Mouse (Mus musculus) erythroblast, adult 5-6 weeks (primary cell): ENCODE results near the gene Harbi1. TPM values are rescaled to one million over a fixed set of nuclear protein-coding genes. Genes with fewer than 3 reads are reported as not detected.
"Not testable (repeated sequence)": the region's sequence is repeated elsewhere in the genome, so short reads cannot be mapped to it uniquely, and the experiment has no call there.

Experiments
- ATAC-seq: replicated peaks from 2 replicates; pipeline ENCODE4 v1.8.0; 2016; ENCODE audit warnings: moderate number of reproducible peaks, mild to moderate bottlenecking, moderate TSS enrichment, inconsistent platforms; ENCODE audit not compliant: poor library complexity, low FRiP score, severe bottlenecking
- total RNA-seq, 2 experiments: library from RNA; stranded (forward) in 1 of 2; stranded (reverse) in 1 of 2; fragments of 150-400 nt in 1 of 2; fragments of 200-764, 138-1000 nt in 1 of 2; gene quantifications; 2 replicates each; pipeline versions ENCODE4 v1.2.3 to v1.2.4; 2015 to 2017; ENCODE audit warnings: low replicate concordance in 2 of 2

Harbi1 gene
- total RNA-seq, 2 experiments from 2014 or later, result 1.9 to 6.0 TPM

- peak; percentile 11; the same call in 1 of the 2 replicates for ATAC-seq
These were observed 739 bp downstream of the Harbi1 start for GRCm38 (mm10) chr2:91711256-91711925.

- ATAC-seq, result no peak
These were observed 4.3 kb downstream of the Harbi1 start for GRCm38 (mm10) chr2:91714921-91715320.

DNA sequence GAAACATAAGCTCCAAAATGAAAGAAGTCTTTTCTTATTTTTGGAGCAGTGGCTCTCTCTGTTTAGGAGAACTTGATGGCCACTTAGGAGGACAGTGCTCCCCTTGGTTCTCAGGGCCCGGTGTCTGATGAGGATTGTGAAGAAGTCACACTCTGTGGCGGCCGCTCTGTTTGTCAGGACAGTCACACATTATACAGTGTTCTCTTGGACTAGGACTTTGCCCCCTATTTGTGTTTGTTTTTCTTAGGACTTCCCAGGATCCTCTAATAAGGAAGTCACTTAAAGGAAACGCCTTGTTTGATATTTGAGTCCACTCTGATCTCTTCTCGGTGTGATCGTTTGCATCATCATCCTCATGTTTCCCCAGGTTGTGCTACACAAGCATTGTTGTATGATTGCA lies 7.6 kb downstream of the Harbi1 start:
- ATAC-seq, result no peak

GRCm38 (mm10) chr2:91723382-91723781 lies 12.7 kb downstream of the Harbi1 start:
- ATAC-seq, result no peak

- ATAC-seq, result no peak
These were observed 13.3 kb downstream of the Harbi1 start for GRCm38 (mm10) chr2:91723951-91724350.

- no peak for ATAC-seq
These were observed 14.1 kb downstream of the Harbi1 start for GRCm38 (mm10) chr2:91724716-91725115.

GRCm38 (mm10) chr2:91725476-91725875 lies 14.8 kb downstream of the Harbi1 start:
- not testable (repeated sequence) for ATAC-seq

- no peak for ATAC-seq
These were observed 16.4 kb downstream of the Harbi1 start for GRCm38 (mm10) chr2:91727011-91727410.

- ATAC-seq, result no peak
These were observed 18.9 kb downstream of the Harbi1 start for GRCm38 (mm10) chr2:91729571-91729970.

GRCm38 (mm10) chr2:91729971-91730821 lies 19.5 kb downstream of the Harbi1 start, which contains the start of gene Ambra1:
Gene Ambra1 (plus strand): TSS chr2:91730134.
- ATAC-seq, result peak; percentile 91

GRCm38 (mm10) chr2:91735221-91735620 lies 24.6 kb downstream of the Harbi1 start:
- ATAC-seq, result no peak

GRCm38 (mm10) chr2:91739586-91739985 lies 28.9 kb downstream of the Harbi1 start:
- ATAC-seq, result no peak

GRCm38 (mm10) chr2:91744686-91745085 lies 34.0 kb downstream of the Harbi1 start:
- no peak for ATAC-seq

DNA sequence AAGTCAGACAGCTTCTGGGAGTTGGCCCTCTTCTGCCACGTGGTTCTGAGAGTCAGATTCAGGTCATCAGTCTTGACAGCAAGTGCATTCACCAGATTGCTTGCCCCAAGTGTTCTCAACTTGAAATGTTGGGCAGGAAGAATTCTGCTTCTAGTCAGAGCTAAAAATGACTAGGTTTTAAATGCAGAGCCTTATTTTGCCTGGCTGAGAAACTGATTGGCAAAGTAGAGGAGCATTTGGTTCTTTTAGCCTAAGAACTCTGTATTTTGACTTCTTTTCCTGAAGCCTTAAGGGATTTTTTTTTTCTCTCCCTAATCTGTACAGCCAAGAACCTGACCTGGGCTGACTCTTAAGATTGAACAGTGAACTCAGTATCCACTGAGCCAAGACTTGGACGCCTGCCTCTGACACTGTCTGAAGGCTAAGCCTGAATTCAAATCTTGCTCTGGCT lies 39.2 kb downstream of the Harbi1 start:
- ATAC-seq, result no peak

Other genes with a start within 250 kb of the Harbi1 start
- gene Ckap5, start 184.1 kb upstream of the Harbi1 start, total RNA-seq (2015; ENCODE audit: low replicate concordance), result 25.6 and 28.2 TPM in 2 replicates
- 42.2 and 42.3 TPM in 2 replicates for gene Ckap5, start 184.1 kb upstream of the Harbi1 start, total RNA-seq (2017; ENCODE audit: low replicate concordance)
- gene F2, start 74.4 kb upstream of the Harbi1 start, total RNA-seq (2015; ENCODE audit: low replicate concordance), result not detected in 2 replicates
- gene F2, start 74.4 kb upstream of the Harbi1 start, total RNA-seq (2017; ENCODE audit: low replicate concordance), result not detected in 2 replicates
- 0.77 and 1.0 TPM in 2 replicates for gene Zfp408, start 61.1 kb upstream of the Harbi1 start, total RNA-seq (2015; ENCODE audit: low replicate concordance)
- 2.1 and 6.5 TPM in 2 replicates for gene Zfp408, start 61.1 kb upstream of the Harbi1 start, total RNA-seq (2017; ENCODE audit: low replicate concordance)
- gene Arhgap1, start 61.0 kb upstream of the Harbi1 start, total RNA-seq (2015; ENCODE audit: low replicate concordance), result 39.5 and 46.7 TPM in 2 replicates
- gene Arhgap1, start 61.0 kb upstream of the Harbi1 start, total RNA-seq (2017; ENCODE audit: low replicate concordance), result 29.9 and 33.3 TPM in 2 replicates
- gene Atg13, start 276 bp upstream of the Harbi1 start, total RNA-seq (2015; ENCODE audit: low replicate concordance), result 18.8 and 26.9 TPM in 2 replicates
- gene Atg13, start 276 bp upstream of the Harbi1 start, total RNA-seq (2017; ENCODE audit: low replicate concordance), result 7.0 and 15.3 TPM in 2 replicates
- gene Ambra1, start 19.3 kb downstream of the Harbi1 start, total RNA-seq (2015; ENCODE audit: low replicate concordance), result 16.5 and 32.2 TPM in 2 replicates
- gene Ambra1, start 19.3 kb downstream of the Harbi1 start, total RNA-seq (2017; ENCODE audit: low replicate concordance), result 15.8 and 30.9 TPM in 2 replicates
- gene Chrm4, start 216.4 kb downstream of the Harbi1 start, total RNA-seq (2015; ENCODE audit: low replicate concordance), result not detected in 2 replicates
- gene Chrm4, start 216.4 kb downstream of the Harbi1 start, total RNA-seq (2017; ENCODE audit: low replicate concordance), result not detected in 2 replicates
- 1.9 TPM in 1 of 2 replicates, not detected in the other for gene Mdk, start 221.4 kb downstream of the Harbi1 start, total RNA-seq (2015; ENCODE audit: low replicate concordance)
- gene Mdk, start 221.4 kb downstream of the Harbi1 start, total RNA-seq (2017; ENCODE audit: low replicate concordance), result 0.77 TPM in 1 of 2 replicates, not detected in the other
- gene Gm9821, start 234.9 kb downstream of the Harbi1 start, total RNA-seq (2015; ENCODE audit: low replicate concordance), result not detected in 2 replicates
- gene Gm9821, start 234.9 kb downstream of the Harbi1 start, total RNA-seq (2017; ENCODE audit: low replicate concordance), result 0.28 TPM in 1 of 2 replicates, not detected in the other